Mouse (Mus musculus): ENCODE data around the gene Sh2b1.

GRCm38 (mm10) chr7:126428631-126429502 is 46.4 kb downstream of the Sh2b1 start, which contains the start of gene Rabep2:
- TF ChIP-seq EP300 (IDR thresholded peaks at IDR 0.05; ENCODE audit: low read depth), result no peak
- TF ChIP-seq CTCF (IDR thresholded peaks at IDR 0.05; ENCODE audit: low read depth), result no peak

All from liver, embryonic 14.5 days (tissue).